Mouse (Mus musculus) erythroblast, embryonic 14.5 days (primary cell): ENCODE results near the gene Myl9.

Experiments used
- GATA1 ChIP-seq: IDR thresholded peaks from 2 replicates; pipeline ENCODE4 v1.6.1; 2012; ENCODE audit warnings: low read length, inconsistent platforms, mixed read lengths
- TAL1 ChIP-seq: IDR thresholded peaks from 3 replicates; pipeline ENCODE4 v1.6.1; 2012; ENCODE audit warnings: low read length, inconsistent platforms, mixed read lengths

GRCm38 (mm10) chr2:156780129-156780528 is 4.9 kb downstream of the Myl9 start:
- TF ChIP-seq GATA1: no peak
- no peak for TF ChIP-seq TAL1
